Mouse (Mus musculus) layer of hippocampus, postnatal 25 days (tissue): ENCODE results near the gene Ackr3. TPM values are rescaled to one million over a fixed set of nuclear protein-coding genes. Genes with fewer than 3 reads are reported as not detected.

Experiments used
- DNase-seq, 2 experiments: peaks; one replicate each; pipeline ENCODE4 v3.0.0; 2022; ENCODE audit warnings: mixed read lengths in 2 of 2, low spot score in 1 of 2; ENCODE audit errors: extremely low spot score in 1 of 2
- total RNA-seq, 2 experiments: library from RNA; stranded (reverse); gene quantifications; 2 replicates each; pipeline ENCODE4 v1.2.3; 2021

Gene Ackr3
- total RNA-seq = 10 to 100 TPM; 15.5 to 16.7 TPM

GRCm38 (mm10) chr1:90203783-90204690 is at the start of gene Ackr3:
TSS of gene Ackr3 (plus strand) at chr1:90203980.
- peak; percentile 67 to 75 for DNase-seq

- DNase-seq = no peak
Observed at GRCm38 (mm10) chr1:90156589-90156988, 47.2 kb upstream of the Ackr3 start.

GRCm38 (mm10) chr1:90159927-90160326 is 43.9 kb upstream of the Ackr3 start:
- no peak for DNase-seq

GRCm38 (mm10) chr1:90161623-90162022 is 42.2 kb upstream of the Ackr3 start:
- DNase-seq = no peak

GRCm38 (mm10) chr1:90162379-90162857 is 41.4 kb upstream of the Ackr3 start:
- DNase-seq = no peak

GRCm38 (mm10) chr1:90163161-90163560 is 40.6 kb upstream of the Ackr3 start:
- DNase-seq = no peak

- no peak for DNase-seq
Observed at GRCm38 (mm10) chr1:90164319-90164718, 39.5 kb upstream of the Ackr3 start.

GRCm38 (mm10) chr1:90174338-90174737 is 29.4 kb upstream of the Ackr3 start:
- no peak for DNase-seq

- DNase-seq = no peak
Observed at GRCm38 (mm10) chr1:90176223-90176622, 27.6 kb upstream of the Ackr3 start.

- DNase-seq = no peak
Observed at GRCm38 (mm10) chr1:90177565-90177964, 26.2 kb upstream of the Ackr3 start.

- no peak for DNase-seq
Observed at GRCm38 (mm10) chr1:90177978-90178377, 25.8 kb upstream of the Ackr3 start.

GRCm38 (mm10) chr1:90180479-90180878 is 23.3 kb upstream of the Ackr3 start:
- DNase-seq = no peak

- no peak for DNase-seq
Observed at GRCm38 (mm10) chr1:90180966-90181699, 22.6 kb upstream of the Ackr3 start.

- DNase-seq = no peak
Observed at GRCm38 (mm10) chr1:90182521-90182920, 21.3 kb upstream of the Ackr3 start.

- no peak for DNase-seq
Observed at GRCm38 (mm10) chr1:90183602-90184001, 20.2 kb upstream of the Ackr3 start.

GRCm38 (mm10) chr1:90186173-90186572 is 17.6 kb upstream of the Ackr3 start:
- DNase-seq = no peak

- no peak for DNase-seq
Observed at GRCm38 (mm10) chr1:90186874-90187273, 16.9 kb upstream of the Ackr3 start.

- DNase-seq = no peak
Observed at GRCm38 (mm10) chr1:90189046-90189445, 14.7 kb upstream of the Ackr3 start.

GRCm38 (mm10) chr1:90201246-90201645 is 2.5 kb upstream of the Ackr3 start:
- no peak for DNase-seq

GRCm38 (mm10) chr1:90201655-90202054 is 2.1 kb upstream of the Ackr3 start:
- DNase-seq = no peak

- DNase-seq = peak in 1 of 2 experiments; percentile 43
Observed at GRCm38 (mm10) chr1:90202207-90202978, 1.4 kb upstream of the Ackr3 start.
